Mouse (Mus musculus) left cerebral cortex, adult 9 months (tissue): Measurements from ENCODE around the gene Mpp2.
A peak's percentile ranks its signal among the peaks of the same experiment; 100 is the strongest.

Experiments used
- DNase-seq, 2 experiments: peaks; one replicate each; pipeline ENCODE4 v3.0.0; 2022; ENCODE audit warnings: low spot score in 2 of 2

Gene Mpp2

DNA sequence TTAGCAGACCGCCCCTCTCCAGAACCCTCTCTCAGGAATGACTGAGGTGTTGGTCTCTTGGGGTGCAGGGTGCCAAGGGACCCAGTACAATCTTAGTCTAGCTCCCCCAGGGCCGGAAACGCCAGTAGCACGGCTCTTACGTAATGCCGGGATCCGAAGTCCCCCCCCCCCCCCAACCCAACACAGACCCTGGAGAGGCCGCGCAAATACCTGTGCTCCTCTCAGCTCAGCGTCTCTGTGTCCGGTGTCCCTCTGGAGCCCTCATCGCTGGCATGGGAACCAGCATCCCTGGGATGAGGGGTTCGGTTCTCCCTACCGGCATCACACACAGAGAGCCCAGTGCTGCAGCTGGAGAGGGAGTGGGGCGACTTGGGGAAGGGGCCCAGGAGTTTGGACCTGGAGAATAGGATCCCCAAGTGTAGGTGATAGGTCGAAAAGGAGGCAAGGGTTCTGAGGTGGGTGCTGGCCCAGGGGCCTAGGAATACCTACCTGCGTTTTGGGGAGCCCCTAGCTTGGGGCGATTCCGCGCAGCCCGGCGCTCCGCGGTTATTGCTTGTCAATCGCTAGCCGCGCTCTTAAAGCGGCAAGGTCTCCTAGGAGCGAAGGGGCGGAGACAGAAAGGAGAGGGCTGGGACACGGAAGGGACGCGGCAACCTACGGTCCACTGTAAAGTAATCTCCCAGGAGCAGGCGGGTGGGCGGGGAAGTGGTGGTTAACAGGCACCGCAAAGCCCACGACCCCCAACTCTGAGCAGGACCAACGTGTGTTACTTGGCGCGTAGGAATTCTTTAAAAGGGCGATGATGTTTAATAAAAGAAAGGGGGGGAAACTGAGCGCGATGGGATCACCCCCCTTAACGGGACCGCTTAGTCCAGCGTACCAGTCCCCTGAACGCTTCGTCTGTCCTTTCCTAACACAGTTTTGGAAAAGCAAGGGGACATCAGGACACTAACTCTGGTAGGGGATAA, at the start of gene Mpp2:
Mpp2 (minus strand) TSS at position 585 of the 968 bp plus-strand sequence.
- peak in 1 of 2 experiments; percentile 73 for DNase-seq

DNA sequence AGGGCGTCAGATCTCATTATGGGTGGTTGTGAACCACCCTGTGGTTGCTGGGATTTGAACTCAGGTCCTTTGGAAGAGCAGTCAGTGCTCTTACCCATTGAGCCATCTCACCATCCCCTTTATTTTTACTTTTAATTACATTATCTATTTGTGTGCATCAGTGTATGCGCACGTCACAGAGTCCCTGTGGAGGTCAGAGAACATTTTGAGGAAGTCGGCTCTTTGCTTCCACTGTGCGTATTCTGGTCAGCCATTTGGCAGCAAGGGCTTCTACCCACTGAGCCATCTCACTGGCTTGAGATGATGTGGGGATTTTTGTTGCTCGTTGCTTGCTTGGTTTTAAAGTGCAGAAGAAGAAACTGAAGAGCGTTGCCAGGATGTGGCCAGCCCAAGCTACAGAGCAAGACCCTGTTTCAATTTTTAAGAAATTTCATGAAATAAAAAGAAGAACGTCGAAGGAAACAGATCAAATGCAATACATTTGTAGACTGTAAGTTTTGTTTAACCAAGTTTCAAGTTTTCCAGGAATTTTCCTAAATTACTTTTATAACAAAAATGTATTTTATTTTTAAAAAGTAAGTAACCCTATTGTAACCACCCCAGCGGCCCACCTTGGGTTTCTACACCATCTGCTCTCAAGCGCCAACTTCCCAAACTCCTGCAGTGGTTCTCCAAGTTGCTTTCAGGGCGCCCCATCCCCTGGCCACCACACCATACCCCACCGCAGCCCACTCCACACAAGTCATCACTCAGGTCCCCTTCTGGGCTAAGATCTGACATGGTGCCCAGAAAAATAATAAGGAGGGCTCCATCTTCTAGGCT, 49.5 kb upstream of the Mpp2 start:
- DNase-seq: no peak

- DNase-seq: no peak
These were observed 46.2 kb upstream of the Mpp2 start for GRCm38 (mm10) chr11:102134516-102134915.

- DNase-seq: no peak
These were observed 29.1 kb upstream of the Mpp2 start for GRCm38 (mm10) chr11:102117386-102117785.

DNA sequence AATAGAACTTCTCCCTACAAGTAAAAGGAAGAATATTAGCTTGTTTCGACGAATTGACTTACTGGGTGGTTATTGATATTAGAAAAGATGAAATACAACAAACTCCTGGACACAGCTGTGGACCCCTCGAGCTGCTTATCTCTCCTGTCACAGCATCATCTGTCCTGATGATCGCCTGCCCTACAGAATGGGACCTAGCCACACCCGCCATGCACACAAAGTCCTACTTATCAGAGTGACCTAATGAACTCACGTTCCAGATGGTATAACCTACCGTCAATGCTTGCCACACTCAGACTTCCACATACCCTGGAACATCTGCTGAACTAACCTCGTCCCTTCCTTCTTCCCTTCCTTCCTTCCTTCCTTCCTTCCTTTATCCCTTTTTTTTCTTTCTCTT, 27.9 kb upstream of the Mpp2 start:
- no peak for DNase-seq

DNA sequence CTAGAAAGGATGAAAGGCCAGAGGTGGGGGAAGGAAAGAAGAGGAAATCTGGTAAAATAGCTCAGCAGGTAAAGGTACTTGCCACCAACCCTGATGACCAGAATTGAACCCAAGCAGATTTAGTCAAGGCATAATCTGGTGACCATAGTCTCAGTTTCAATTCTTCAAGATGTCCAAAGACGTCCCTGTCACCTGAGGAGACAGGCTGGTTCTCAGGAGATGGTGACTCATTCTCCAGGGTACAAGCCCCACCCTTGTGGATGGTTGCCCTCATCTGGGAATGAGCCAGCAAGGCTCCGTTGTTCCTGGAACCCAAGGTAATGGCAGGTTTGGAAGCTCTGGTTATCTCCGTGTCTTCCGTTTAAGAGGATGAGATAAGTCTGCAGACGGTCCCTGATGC, 23.3 kb upstream of the Mpp2 start:
- DNase-seq: no peak

GRCm38 (mm10) chr11:102107732-102108131, 19.4 kb upstream of the Mpp2 start, which contains the start of gene Pyy:
TSS of gene Pyy (minus strand) at chr11:102107832.
- DNase-seq: no peak

GRCm38 (mm10) chr11:102106911-102107310, 18.6 kb upstream of the Mpp2 start:
- no peak for DNase-seq

GRCm38 (mm10) chr11:102102485-102103258, 14.4 kb upstream of the Mpp2 start:
- DNase-seq: peak in 1 of 2 experiments; percentile 47

DNA sequence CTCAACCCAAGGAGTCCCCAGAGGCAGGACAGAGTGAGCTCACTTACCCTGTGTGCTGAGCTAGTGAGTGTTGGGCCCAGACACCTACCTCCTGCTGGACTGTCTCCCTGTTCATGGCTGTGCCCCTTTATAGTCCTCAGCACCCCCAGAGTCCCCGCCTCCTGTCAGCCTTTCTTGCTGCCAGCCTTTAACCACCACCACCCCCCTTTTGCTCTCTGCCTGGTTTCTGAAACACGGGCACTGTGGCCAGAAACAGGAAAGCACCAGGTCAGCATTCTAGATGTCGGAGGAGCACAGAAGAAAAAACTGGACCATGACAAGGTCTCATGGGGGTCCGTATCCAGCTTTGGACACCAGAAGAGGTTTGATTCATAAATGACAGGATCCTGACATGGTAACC, 12.9 kb upstream of the Mpp2 start, which contains the start of gene Ppy:
Ppy (minus strand) TSS at position 101 of the 400 bp plus-strand sequence.
- no peak for DNase-seq

DNA sequence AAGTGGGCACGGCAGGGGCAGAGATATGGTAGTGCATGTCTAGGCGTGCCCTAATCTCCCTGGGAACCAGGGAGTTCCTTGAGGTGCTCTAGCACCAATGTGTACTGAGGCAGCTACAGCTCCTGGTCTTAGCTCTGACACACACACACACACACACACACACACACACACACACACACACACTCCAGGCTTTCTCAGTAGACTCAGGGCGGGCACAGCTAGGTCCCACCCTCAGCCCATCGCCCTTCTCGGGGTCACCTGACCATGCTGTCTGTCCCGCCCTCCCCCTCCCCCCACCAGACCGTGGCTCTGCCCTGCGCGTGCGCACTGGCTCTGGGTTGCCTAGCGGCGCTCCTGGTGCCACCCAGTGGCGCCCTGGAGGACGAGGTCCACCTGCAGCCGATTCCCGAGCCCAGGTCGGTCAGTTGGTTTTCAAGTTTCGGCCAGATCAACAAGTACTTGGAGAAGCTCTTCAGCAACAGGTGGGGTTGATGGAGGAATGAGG, 8.6 kb upstream of the Mpp2 start:
- DNase-seq: peak in 1 of 2 experiments; percentile 38

DNA sequence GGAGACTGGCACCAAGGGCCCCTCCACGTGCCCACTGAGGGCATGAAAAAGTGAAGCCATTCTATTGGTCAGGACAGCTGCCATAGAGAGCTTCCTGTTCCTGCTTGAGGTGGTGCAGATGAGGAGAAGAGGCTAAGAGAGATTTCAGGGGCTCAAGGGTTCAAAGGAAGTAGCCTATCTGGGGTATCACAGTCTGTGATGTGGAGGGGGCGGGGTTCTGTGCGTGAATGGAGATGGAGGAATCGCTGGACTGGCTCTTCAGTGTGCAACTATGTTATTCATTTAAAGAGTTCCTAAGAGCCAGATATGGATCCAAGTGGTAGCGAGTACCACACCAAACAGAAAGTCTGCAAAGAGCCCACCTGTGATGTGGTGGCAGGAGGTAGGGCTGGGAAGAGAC, 8.1 kb upstream of the Mpp2 start:
- no peak for DNase-seq

- no peak for DNase-seq
These were observed 7.4 kb upstream of the Mpp2 start for GRCm38 (mm10) chr11:102095676-102096075.

GRCm38 (mm10) chr11:102089088-102089808, 933 bp upstream of the Mpp2 start:
- peak in 1 of 2 experiments; percentile 67 for DNase-seq

DNA sequence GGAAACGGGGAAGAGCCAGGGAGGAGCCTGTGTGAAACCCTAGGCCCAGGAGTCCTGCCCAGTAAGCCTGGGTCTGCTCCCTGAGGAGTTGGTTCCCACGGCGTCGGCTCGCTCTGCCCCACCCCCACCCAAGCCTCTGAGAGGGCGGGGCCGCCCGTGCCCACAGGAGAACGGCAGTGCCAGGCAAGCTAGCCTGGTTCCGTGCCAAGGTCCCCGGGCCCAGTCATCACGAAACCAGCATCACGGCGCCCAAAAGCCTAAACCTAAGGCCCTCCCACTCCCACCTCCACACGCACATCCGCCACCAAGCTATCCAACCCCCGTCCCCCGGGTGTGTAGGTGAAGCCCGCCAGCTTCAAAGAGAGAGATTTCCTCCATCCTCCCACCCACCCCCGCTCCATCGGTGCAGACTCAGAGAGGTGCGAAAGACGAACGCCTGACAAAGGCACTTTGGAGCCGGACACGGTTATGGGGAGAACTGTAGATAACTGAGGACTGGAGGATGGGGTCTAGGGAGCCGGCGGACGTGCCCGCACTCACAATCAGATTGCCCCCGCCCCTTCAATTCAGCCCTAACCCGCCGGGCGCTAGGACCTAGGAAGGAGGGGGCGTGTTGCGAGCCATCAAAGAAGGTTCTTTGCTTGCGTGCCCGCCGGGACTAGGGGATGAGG, 1.1 kb downstream of the Mpp2 start:
- peak; percentile 76 to 87 for DNase-seq

GRCm38 (mm10) chr11:102086331-102086730, 2.0 kb downstream of the Mpp2 start:
- DNase-seq: peak; percentile 70 to 77

GRCm38 (mm10) chr11:102084159-102084558, 4.2 kb downstream of the Mpp2 start:
- no peak for DNase-seq

- peak in 1 of 2 experiments; percentile 36 for DNase-seq
These were observed 5.1 kb downstream of the Mpp2 start for GRCm38 (mm10) chr11:102083193-102083592.

GRCm38 (mm10) chr11:102082322-102082721, 6.0 kb downstream of the Mpp2 start:
- DNase-seq: peak in 1 of 2 experiments; percentile 71

- no peak for DNase-seq
These were observed 14.6 kb downstream of the Mpp2 start for GRCm38 (mm10) chr11:102073722-102074121.
